ENCODE assay signal across 12 mouse cellular contexts in the genomic region with DNA sequence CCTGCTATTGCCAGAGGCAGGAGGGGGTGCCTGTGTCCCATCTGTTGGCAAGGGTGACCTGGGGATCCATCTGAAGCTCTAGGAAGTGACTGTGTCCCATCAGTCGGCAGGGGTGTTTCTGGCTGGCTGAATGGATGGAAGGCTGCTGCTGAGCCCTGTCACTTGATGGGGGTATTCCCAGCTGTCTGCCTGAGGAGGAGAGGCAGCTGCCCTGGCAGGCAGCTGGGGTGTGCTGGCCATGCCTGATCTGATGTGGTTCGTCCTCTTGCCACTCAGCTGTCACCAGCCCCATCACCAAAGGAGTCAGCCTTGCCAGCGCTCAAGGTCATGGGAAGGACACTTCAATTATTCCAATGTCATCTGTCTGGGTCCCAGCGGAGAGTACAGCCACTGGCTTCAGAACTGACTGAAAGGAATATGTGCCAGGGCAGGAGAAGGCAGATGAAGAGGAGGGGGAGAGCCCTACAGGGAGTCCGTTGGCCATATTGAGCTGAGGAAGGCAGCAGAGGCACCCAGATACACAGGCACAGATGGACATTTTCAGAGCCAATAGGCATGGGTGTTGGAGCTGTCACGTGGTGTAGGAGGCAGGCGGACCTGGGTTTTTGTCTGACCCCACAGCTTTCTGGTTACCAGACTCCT.
DNase-seq lines count a peak whose midpoint lies in the region; ATAC-seq and TF ChIP-seq lines count a peak whose summit lies in the region.
"Had no signal": no experiment of that assay in that cellular context is flagged by ENCODE, and none has a peak within 500 bp of the region (broad histone marks: within the 10 kb centered on the region; RNA-seq: fewer than 3 reads in every experiment).

No protein-coding gene starts in this region.

- H3K79me2 ChIP-seq in heart, adult 2 months (replicated peaks; ENCODE audit: control insufficient read depth, insufficient read depth, low read length) = no peaks in the 10 kb centered on the region

- TF ChIP-seq CTCF in heart, adult 2 months (IDR thresholded peaks at IDR 0.05) = no peak

- DNase-seq in heart, adult 2 months = no peak
- DNase-seq in lung, postnatal 10 days = peak; percentile 48
- DNase-seq in lung, adult 18-20 months = no peak
- no peak for DNase-seq in adrenal gland, postnatal 4 days (ENCODE audit: low spot score in 2 of 2)
- DNase-seq: kidney, postnatal 10 days; liver had no signal

- ATAC-seq in heart, embryonic 13.5 days (ENCODE audit: extremely low read depth, insufficient number of reproducible peaks, low FRiP score, low TSS enrichment) = no peak
- peak; percentile 59 for ATAC-seq in forebrain, embryonic 15.5 days (replicated peaks)
- peak; percentile 18; the same call in 1 of the 2 replicates for ATAC-seq in limb, embryonic 15.5 days (ENCODE audit: insufficient number of reproducible peaks, low FRiP score, low TSS enrichment, low read depth)
- ATAC-seq in liver, embryonic 12.5 days = no peak

- no peak overlapping the region for H3K9ac ChIP-seq in heart, embryonic 13.5 days
- H3K9ac ChIP-seq in heart, adult 2 months (ENCODE audit: low read depth, low read length) = no peak overlapping the region
- H3K9ac ChIP-seq in forebrain, embryonic 15.5 days (replicated peaks) = no peak overlapping the region
- no peak overlapping the region for H3K9ac ChIP-seq in limb, embryonic 15.5 days
- H3K9ac ChIP-seq in liver, embryonic 12.5 days = no peak overlapping the region
- H3K9ac ChIP-seq: stomach, embryonic 15.5 days had no signal

- no peak for TF ChIP-seq EP300 in heart, adult 2 months (IDR thresholded peaks at IDR 0.05; ENCODE audit: insufficient read depth, low read depth, low read length)

- H3K4me2 ChIP-seq in heart, embryonic 13.5 days = no peak overlapping the region
- H3K4me2 ChIP-seq in forebrain, embryonic 15.5 days (replicated peaks) = no peak overlapping the region
- H3K4me2 ChIP-seq in limb, embryonic 15.5 days = no peak overlapping the region
- H3K4me2 ChIP-seq in liver, embryonic 12.5 days = no peak overlapping the region
- H3K4me2 ChIP-seq: stomach, embryonic 15.5 days had no signal

- no peaks in the 10 kb centered on the region for H3K9me3 ChIP-seq in heart, embryonic 13.5 days
- H3K9me3 ChIP-seq in forebrain, embryonic 15.5 days = no peaks in the 10 kb centered on the region
- H3K9me3 ChIP-seq in limb, embryonic 15.5 days = no peaks in the 10 kb centered on the region
- no peaks in the 10 kb centered on the region for H3K9me3 ChIP-seq in liver, embryonic 12.5 days (replicated peaks)
- H3K9me3 ChIP-seq: megakaryocyte, embryonic 14.5 days; stomach, embryonic 15.5 days had no signal

- no peak overlapping the region for H3K4me3 ChIP-seq in heart, embryonic 13.5 days
- no peak overlapping the region for H3K4me3 ChIP-seq in heart, adult 2 months
- H3K4me3 ChIP-seq in forebrain, embryonic 15.5 days = no peak overlapping the region
- no peak overlapping the region for H3K4me3 ChIP-seq in limb, embryonic 15.5 days
- no peak overlapping the region for H3K4me3 ChIP-seq in liver, embryonic 12.5 days
- H3K4me3 ChIP-seq: megakaryocyte, embryonic 14.5 days; stomach, embryonic 15.5 days had no signal

- H3K4me1 ChIP-seq in heart, embryonic 13.5 days = peaks cover 20% of the 10 kb centered on the region
- no peaks in the 10 kb centered on the region; the same call in 1 of the 2 replicates for H3K4me1 ChIP-seq in heart, adult 2 months (ENCODE audit: control insufficient read depth, insufficient read depth, low read length)
- H3K4me1 ChIP-seq in forebrain, embryonic 15.5 days = peaks cover 10% of the 10 kb centered on the region
- H3K4me1 ChIP-seq in limb, embryonic 15.5 days = 0 out of 2 replicates have a peak, but pooled peaks cover 2% of the 10 kb centered on the region
- no peaks in the 10 kb centered on the region for H3K4me1 ChIP-seq in liver, embryonic 12.5 days
- H3K4me1 ChIP-seq: stomach, embryonic 15.5 days had no signal

- no peak for TF ChIP-seq POLR2A in heart, adult 2 months (IDR thresholded peaks at IDR 0.05; ENCODE audit: insufficient read depth, low read depth, low read length)

- peaks cover 82% of the 10 kb centered on the region for H3K27me3 ChIP-seq in heart, embryonic 13.5 days (replicated peaks)
- no peaks in the 10 kb centered on the region for H3K27me3 ChIP-seq in heart, adult 2 months (ENCODE audit: control insufficient read depth, insufficient read depth, low read length)
- H3K27me3 ChIP-seq in forebrain, embryonic 15.5 days = no peaks in the 10 kb centered on the region
- peaks cover 53% of the 10 kb centered on the region for H3K27me3 ChIP-seq in limb, embryonic 15.5 days
- peaks cover 84% of the 10 kb centered on the region for H3K27me3 ChIP-seq in liver, embryonic 12.5 days (replicated peaks)

- 47% methylated on average over 7 of the region's 7 CpGs for WGBS in heart, embryonic 13.5 days
- 50% methylated on average over 7 of the region's 7 CpGs for WGBS in heart, adult 2 months
- 53% methylated on average over 7 of the region's 7 CpGs for WGBS in forebrain, embryonic 15.5 days
- WGBS in limb, embryonic 15.5 days = 60% methylated on average over 7 of the region's 7 CpGs
- WGBS in liver, embryonic 12.5 days (ENCODE audit: insufficient replicate concordance) = 65% methylated on average over 7 of the region's 7 CpGs

- intact Hi-C loops in heart, adult 2 months (cut with DNase I) = no loop called here

- H3K27ac ChIP-seq in heart, embryonic 13.5 days (replicated peaks) = peak overlapping the region; percentile 32; the same call in 1 of the 2 replicates
- no peak overlapping the region for H3K27ac ChIP-seq in heart, adult 2 months
- no peak overlapping the region for H3K27ac ChIP-seq in forebrain, embryonic 15.5 days (replicated peaks)
- H3K27ac ChIP-seq in limb, embryonic 15.5 days = no peak overlapping the region
- no peak overlapping the region for H3K27ac ChIP-seq in liver, embryonic 12.5 days
- H3K27ac ChIP-seq: stomach, embryonic 15.5 days had no signal

- no peaks in the 10 kb centered on the region for H3K36me3 ChIP-seq in heart, embryonic 13.5 days
- H3K36me3 ChIP-seq in heart, adult 2 months (ENCODE audit: control insufficient read depth, insufficient read depth, low read length) = no peaks in the 10 kb centered on the region
- H3K36me3 ChIP-seq in forebrain, embryonic 15.5 days = no peaks in the 10 kb centered on the region
- H3K36me3 ChIP-seq in limb, embryonic 15.5 days = no peaks in the 10 kb centered on the region
- H3K36me3 ChIP-seq in liver, embryonic 12.5 days = no peaks in the 10 kb centered on the region
- H3K36me3 ChIP-seq: stomach, embryonic 15.5 days had no signal

Comparison
In these comparisons a context has a peak if more than half of its experiments do, and no peak if none do; other contexts are left out.
1. ATAC-seq: peak in forebrain, embryonic 15.5 days (single experiment) and limb, embryonic 15.5 days (single experiment); none in heart, embryonic 13.5 days (single experiment) and liver, embryonic 12.5 days (single experiment).